Mouse (Mus musculus) lung, postnatal 14 days (tissue): ENCODE data around the gene Ccdc27.

ENCODE experiments used
- DNase-seq: peaks from one replicate; pipeline ENCODE4 v3.0.0; 2021

The Ccdc27 gene

GRCm38 (mm10) chr4:154024729-154025521 is 17.6 kb downstream of the Ccdc27 start:
- no peak for DNase-seq

- DNase-seq: no peak
These were observed 18.5 kb downstream of the Ccdc27 start for GRCm38 (mm10) chr4:154023754-154024601.

GRCm38 (mm10) chr4:154022844-154023243 is 19.6 kb downstream of the Ccdc27 start:
- no peak for DNase-seq

GRCm38 (mm10) chr4:154022407-154022806 is 20.1 kb downstream of the Ccdc27 start:
- DNase-seq: peak; percentile 77

GRCm38 (mm10) chr4:154021432-154021831 is 21.0 kb downstream of the Ccdc27 start:
- DNase-seq: peak; percentile 37

GRCm38 (mm10) chr4:154019571-154019970 is 22.9 kb downstream of the Ccdc27 start:
- peak; percentile 67 for DNase-seq

GRCm38 (mm10) chr4:154015476-154015875 is 27.0 kb downstream of the Ccdc27 start:
- no peak for DNase-seq

- no peak for DNase-seq
These were observed 30.2 kb downstream of the Ccdc27 start for GRCm38 (mm10) chr4:154012132-154012882.

GRCm38 (mm10) chr4:154011646-154012089 is 30.8 kb downstream of the Ccdc27 start, which contains the start of gene Lrrc47:
Gene Lrrc47, plus strand, starts transcription at chr4:154011731.
- peak; percentile 84 for DNase-seq

- DNase-seq: no peak
These were observed 31.4 kb downstream of the Ccdc27 start for GRCm38 (mm10) chr4:154010907-154011645.

GRCm38 (mm10) chr4:154007759-154008158 is 34.7 kb downstream of the Ccdc27 start:
- DNase-seq: peak; percentile 62

GRCm38 (mm10) chr4:154006264-154006663 is 36.2 kb downstream of the Ccdc27 start:
- no peak for DNase-seq

GRCm38 (mm10) chr4:154005488-154005887 is 37.0 kb downstream of the Ccdc27 start:
- DNase-seq: no peak

- no peak for DNase-seq
These were observed 49.0 kb downstream of the Ccdc27 start for GRCm38 (mm10) chr4:153993505-153993904.

GRCm38 (mm10) chr4:153992715-153993114 is 49.8 kb downstream of the Ccdc27 start:
- no peak for DNase-seq

GRCm38 (mm10) chr4:153980470-153980869 is 62.0 kb downstream of the Ccdc27 start:
- no peak for DNase-seq

- DNase-seq: no peak
These were observed 63.2 kb downstream of the Ccdc27 start for GRCm38 (mm10) chr4:153979243-153979642.
